Mouse (Mus musculus) hindlimb bud, embryonic 11.5 days (tissue): ENCODE data around the gene Myrfl.

ENCODE experiments used
- DNase-seq: peaks from one replicate; pipeline ENCODE4 v3.0.0-alpha.2; 2012; ENCODE audit warnings: low read depth, low spot score; ENCODE audit errors: extremely low spot score

Myrfl gene

DNA sequence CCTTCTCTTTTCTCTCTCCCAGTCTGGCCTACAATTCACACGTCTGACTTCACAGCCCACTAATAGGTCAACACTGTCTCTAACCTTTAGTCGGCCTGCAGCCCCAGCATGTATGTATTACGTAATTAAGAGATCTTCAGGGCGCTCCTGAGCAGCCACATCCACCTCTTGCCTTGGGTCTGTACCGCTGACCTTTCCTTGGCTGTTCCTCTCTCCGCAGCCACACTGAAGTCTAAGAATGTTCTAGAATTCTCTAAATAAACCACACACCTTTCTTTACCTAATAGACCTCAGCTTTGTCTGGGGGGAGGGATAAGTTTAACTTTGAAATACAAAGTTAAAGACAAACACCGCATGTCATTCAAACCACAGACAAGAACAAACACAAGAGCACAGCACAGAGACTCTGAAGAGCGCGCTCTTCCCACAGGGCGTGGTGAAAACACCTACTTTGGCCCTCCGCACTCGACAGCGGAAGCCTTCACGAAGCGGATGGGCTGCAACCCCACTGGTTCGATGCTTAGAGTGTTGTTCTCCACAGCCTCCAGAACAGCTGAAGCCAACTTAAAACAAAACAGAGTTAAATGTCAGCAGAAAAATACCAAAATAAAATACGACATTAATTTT, 17.0 kb upstream of the Myrfl start:
- no peak for DNase-seq

DNA sequence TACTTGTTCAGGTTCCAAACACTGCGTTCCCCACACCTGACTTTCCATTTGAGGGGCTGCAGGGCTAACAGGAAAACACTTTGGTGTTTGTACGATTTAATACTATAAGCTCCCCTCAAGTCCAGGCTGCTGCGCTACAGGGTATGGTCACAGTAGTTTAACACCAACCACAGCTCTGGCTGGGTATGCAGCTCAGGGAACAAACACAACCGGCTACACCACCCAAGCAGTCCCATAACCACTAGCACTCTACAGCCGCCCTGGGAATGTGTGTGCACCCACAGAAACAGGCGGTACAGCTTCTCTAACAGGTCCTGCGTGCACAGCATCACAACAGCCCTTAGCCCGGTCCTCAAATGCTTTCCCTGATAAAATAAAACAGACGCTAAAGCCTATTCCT, 16.1 kb upstream of the Myrfl start:
- no peak for DNase-seq

DNA sequence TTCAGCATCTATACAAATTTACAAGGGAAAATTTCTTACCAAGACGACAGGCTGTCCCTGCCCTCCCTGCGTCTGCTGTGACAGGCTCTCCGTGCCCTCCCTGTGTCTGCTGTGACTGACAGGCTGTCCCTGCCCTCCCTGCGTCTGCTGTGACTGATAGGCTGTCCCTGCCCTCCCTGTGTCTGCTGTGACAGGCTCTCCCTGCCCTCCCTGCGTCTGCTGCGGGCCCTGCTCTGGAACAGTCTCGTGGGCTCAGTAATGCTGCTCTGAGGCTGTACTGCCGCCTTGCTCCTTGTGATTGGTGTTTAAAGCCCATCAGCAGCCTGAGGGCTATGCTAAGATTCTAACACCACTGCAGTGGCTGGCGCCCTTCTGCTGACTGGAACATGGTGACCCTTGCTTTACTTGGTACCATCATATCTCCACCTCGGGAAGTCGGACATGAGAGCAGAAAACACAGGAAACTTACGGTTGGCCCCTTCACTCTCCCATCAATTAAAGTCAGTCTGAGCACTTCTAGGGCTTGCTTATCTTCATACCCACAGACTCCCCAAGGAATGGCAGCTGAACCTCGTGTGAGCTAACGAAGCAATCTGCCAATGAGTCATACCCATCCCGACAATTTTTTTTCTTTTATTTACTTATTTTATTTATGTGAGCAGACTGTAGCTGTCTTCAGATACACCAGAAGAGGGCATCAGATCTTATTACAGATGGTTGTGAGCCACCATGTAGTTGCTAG, 12.4 kb upstream of the Myrfl start:
- no peak for DNase-seq

DNA sequence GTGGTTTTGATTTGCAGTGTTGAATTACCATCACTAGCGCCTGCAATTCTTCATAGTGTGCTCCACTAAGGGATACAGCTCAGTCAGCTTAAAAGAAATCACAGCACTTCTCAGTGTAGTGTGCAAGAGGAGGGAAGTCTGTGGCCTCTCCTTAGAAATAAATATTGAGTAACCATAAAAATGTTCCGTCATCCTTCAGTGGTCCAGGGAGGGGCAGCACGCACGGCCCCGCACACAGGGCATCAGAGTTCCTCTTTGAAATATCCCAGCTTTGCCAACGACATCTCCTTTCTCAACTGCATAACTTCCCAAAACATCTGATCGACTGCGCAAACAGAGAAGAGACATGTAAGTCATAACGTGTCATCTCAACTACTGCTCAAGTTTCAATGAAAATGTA, 10.1 kb upstream of the Myrfl start:
- DNase-seq, result no peak

DNA sequence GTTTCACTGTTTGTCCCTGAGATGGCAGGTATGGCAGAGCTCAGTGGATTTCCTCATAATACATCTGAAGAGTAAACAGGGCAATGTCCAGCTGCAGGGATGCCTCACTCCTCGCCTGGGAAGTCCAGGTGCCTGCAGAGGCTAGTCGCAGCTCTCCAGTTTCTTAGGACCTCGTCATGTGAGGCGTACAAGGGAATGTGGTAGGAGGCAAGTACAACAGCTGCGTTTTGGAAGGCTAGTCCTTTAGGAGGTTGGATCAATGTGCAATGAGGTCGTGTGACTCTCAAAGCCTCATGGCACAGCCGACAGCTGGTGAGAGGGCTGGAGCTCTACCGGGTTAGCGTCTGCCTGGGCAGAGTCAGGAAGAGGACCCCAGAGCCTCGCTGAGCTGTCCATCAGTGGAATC, 7.8 kb upstream of the Myrfl start:
- no peak for DNase-seq

DNA sequence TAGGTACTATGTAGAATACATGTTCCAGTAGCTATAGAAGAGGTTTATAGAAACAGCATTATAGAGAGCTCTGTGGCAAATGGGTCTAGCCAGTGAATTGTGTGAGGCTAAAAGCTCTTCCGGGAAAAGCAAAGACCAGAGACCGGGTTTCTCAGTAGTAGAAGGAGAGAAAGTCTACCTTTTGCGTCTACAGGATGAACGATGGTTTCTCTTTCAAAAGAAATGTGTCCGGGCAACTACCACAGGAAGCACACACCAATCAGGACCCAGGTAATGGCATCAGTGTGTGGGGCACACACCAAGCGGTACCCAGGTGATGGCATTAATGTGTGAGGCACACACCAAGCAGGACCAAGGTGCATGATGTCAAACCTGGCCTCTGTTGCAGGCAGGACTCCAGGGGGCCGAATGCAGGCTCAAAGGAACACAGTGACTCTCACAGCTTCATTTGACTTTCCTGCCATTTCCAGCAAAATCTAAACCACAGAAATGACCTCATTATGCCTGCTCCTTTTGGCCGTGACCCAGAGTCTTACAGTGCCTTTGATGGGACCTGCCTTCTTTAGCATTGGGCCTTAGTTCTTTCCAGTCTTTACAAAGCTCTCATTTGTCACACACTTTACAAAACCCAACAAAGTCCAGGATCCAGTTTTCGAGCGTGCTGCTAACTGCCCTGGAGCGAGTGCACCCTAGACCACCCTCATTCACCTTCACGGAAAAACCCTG, 1.4 kb downstream of the Myrfl start:
- DNase-seq, result no peak

DNA sequence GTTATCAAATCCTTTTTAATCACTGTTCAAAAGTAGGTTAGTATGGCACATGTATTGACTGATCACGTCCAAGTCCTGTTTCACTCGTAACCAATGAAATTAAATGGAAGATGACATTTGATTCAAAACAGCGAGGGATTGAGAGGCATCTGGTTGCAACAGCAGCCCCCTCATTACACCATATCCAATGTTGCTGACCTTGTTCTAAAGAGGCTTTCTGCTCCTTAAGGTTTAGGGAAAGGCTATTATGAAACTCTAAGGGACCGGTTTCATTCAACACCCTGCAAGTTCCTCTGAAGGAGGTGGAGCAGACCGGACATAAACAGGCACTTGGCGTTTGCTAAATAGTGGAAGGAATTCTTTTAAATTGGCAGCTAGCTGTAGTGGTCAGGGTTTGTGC, 2.2 kb downstream of the Myrfl start:
- no peak for DNase-seq

DNA sequence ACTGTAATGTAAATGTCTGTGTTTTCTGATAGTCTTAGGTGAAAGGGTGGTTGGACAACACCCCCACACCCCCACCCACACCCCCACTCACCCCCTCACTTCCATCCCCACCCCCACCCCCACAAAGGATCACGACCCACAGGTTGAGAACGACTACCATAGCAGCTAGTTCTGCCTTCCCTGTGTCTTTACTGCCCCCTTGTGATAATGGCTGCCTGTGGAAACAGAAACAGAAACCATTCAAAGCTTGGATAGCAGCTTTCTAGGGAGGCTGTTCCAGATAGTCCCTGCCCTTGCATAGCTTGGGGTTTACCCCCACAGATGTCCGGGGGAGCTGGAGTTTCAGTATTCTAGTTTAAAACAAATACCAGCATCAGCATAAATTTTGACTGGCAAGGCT, 3.0 kb downstream of the Myrfl start:
- no peak for DNase-seq

DNA sequence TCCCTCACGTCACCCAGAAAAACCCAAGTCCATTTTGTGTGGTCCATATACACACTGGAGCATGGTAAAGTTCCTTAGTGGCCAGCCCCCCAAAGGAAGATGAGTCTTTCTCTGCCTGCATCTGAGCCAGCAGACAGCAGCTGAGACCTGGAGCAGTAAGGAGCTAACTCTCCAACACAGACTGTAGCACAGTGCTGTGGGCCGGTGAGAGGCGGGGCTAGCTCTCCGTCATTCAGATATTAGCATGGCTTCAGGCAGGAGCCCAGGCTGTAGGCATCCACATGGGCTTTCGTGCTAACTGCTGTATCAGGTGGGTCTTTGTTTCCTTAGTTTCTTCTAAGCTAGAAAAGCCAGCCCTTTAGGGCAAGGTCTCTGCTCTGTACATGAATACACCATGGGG, 6.1 kb downstream of the Myrfl start:
- no peak for DNase-seq

DNA sequence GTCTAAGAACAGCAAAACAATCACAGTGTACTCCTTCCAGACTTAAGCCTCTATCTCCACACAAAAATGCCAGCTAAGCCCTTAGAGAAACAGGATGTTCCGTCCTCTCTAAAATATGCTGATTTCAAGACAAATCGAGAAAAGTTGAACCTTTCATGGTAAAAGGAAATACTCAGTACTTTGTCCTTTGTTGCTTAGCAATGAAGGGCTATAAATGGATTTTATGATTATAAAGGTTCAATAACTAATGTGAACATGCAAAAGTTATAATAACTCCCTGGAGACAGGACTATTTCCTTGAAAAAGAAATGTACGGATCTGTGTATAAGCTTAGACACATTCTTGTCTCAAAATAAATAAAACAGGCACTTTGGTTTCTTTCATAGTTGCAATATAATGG, 12.2 kb downstream of the Myrfl start:
- no peak for DNase-seq

DNA sequence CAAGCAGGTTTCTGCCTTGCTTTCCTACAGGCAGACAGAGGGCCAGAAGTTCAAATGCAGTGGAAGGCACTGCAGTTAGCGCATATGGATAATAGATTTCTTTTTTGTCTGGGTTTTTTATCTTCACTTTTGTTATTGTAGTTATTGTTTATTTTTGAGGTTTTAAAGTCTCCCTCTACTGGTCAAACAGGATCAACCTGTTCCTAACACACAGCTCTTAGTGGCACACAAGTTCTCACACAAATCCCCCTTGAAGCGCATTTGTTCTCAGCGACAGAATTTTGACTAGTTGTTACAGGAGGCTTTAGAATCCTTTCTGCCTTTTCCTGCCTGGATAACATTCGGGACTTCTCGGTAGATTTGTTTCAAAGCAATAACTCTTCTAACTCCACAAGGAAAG, 13.2 kb downstream of the Myrfl start:
- no peak for DNase-seq

DNA sequence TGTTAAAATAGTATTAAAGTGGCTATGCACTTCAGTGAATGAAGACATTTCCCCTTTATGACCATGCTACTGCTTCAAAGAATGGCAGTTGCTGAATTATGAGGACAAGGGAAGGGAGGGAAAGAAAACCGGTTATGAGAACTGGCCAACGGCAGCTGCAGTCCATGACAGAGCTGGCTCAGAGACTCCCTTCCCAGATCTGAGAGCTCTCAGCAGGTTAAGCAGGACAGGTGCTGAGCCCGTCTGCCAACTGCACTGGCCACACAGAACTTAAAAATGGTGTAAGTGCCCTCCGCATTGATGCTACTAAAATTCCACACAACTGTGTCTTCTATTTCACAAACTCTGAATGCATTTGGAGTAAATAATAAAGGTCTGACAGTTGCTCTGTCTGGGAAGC, 19.3 kb downstream of the Myrfl start:
- no peak for DNase-seq

DNA sequence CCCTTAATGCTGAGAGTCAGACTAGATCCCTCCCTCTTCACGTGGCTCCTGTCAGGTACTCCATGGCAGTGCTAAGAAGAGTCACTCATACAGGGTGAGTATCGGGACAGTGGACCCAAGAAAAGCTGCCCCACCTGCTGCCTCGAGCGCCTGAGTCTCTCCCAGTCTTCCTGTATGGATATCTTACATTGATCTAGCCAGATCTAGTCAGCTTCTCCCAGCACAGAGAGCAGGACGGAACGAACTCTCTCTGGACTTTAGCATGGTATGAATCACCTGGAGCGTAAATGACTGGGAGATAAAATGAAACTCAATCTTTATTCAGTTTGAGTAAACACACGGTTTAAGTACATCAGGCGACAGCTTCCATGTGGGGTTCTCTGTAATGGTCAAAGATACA, 22.2 kb downstream of the Myrfl start:
- no peak for DNase-seq

DNA sequence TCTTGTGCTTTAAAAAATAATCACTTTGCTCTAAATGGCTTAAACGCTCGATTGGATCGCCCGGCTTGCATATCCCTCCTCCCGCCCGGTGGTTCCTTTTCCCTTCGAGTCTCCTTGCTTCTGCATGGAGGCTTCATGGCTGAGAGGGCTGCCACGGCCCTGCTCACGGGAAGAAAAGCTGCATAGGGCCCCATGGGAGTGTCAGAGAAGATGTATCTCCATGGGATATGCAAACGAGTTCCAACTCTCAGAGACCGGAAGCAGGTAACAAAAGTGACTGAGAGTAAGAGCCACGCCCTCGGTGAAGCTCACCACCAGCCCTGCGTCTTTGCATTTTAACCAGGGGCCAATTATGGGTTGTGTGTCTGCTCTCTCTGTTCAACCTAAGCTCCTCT, 24.7 kb downstream of the Myrfl start:
- no peak for DNase-seq

DNA sequence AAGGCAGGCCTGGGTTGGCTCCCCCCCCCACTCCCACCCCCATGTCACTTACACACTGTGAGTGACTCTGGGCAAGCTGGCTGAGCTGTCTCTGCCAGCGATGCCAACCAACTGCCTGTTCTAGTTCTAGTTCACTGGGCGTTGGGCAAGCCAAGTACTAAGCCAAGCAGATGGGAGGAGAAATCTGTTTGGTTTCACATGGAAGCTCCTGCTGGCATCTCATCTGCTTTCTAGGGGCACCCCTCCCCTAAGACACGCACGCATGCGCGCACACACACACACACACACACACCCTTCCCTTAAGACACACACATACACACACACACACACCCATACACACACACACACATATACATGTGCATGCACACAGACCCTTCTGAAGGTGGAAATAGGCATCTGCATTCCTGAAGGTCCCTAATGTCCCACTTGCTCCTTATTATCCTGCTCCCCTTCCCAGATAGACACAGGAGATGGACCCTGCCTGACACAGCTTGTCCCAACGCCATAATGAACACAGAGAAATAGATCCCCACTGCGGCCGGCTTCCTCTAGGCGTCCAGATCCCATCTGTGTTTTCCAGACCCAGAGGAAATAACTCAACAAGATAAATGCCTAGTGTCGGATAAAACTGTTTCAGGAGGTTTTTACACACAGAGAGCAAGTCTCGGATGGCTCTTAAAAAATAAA, 25.2 kb downstream of the Myrfl start:
- no peak for DNase-seq

DNA sequence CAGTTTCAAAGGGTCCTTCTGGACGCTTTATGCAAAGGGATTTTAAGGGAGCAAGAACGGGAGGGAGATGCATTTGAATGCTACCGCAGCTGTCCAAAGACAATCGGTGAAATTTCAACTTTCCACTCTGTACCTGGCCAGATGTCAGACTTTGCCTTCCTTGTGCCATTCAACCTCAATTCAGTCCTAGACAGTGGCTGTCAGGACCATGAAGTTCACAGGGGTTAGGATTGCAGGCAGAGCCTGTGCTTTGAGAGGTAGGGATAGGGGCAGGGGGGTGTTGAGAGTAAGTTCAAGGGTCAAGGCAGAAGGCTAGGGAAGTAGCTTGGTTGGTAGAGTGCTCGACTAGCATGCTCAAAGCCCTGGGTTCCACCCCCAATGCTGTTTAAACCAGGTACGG, 25.9 kb downstream of the Myrfl start:
- no peak for DNase-seq

DNA sequence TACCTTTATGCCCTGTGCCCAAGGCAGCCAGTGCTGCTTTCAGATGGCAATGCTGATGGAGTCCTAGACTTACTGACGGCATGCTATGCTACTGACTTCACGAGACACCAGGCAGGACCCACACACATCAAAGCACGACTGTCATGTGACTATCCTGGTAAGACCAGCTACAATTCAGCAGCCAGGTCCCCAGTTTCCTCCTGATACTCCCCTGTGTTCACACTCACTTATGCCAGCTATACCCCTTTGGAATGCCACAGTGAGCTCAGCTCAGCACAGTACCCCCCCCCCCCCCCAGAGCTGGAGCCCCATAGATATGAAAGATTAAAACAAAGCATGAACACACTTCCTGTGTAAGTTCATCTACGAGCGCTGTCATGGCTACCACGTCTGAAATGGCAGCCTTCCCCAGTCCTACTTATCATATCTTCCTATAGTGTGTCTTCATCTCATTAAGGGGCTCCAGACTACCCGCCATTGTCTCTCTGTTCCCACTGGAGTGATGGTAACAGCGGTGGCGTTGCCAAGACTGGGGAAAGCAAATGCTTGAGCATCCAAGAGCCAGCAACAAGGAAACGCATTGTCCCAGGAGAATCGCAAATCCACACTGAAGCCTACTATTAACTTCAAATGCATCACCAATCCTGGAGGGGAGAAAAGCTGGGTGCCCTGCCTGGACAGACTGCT, 43.4 kb downstream of the Myrfl start:
- DNase-seq, result no peak

DNA sequence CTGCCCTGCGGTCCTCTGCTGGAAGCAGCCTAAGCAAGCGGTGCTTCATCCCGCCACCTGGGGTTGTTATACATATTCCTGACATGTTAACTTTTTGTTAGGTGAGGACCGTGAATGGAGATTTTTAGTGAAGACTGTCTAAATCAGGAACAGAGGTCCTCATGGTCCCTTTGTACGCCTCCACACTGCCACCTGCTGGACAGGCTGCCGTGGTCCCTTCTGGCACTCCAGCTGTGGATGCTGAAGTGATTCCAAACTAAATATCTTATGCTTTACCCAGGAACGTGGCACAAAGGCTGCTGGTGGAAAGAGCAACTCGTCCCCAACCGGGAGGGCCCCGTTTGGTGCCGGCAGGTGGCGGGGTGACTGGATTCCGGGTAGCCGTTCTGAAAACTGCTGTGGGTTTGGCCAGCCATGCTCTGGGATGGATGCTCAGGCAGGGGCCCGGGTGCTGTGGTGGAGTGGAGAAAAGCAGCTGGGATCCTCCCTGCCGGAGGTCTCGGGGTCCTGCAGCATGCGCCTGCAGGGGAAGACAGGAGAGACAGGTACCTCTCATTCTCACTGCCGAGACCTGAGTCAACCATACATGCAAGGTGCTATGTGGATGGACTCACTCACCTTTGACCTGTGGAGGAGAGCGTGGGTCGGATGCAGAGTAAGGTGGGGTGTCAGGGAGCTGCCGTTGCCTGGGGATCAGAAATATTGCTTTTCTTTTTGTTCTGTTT, 47.8 kb downstream of the Myrfl start:
- peak; percentile 71 for DNase-seq

DNA sequence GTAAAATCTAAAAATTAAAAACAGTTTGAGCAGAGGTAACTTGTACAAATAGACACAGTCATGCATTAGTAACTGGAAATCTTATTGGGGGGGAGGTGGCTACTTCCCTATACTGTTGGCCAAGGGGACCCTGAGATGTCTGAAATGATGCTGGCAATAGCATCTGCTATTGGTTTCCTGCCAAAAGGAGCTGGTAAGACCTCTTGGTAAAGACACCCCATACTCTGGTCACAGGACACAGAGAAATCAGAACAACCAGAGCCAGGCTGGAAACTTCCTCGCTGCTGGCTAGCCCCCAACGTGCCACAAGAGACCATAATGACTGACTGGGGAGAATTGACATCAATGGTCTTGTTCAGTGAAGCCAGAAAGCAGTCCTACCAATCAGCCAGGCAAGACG, 55.2 kb downstream of the Myrfl start:
- no peak for DNase-seq

DNA sequence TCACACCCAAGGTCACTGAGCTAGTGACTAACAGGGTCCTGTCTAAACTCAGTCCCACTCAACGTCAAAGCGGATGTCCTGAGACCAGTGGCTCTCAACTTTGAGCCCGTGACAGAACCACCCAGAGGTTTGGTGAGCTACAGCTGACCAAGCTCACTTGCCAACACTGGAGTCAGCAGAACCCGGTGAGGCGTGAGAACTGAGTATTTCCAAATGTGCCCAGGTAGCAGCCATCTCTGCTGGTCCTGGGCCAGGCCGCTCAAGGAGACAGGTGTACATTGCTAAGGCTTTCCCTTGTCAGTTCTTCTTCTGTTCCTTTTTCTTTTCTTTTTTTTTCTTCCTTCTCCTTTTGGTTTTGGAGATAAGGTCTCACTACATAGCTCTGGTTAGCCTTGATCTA, 66.0 kb downstream of the Myrfl start:
- no peak for DNase-seq

DNA sequence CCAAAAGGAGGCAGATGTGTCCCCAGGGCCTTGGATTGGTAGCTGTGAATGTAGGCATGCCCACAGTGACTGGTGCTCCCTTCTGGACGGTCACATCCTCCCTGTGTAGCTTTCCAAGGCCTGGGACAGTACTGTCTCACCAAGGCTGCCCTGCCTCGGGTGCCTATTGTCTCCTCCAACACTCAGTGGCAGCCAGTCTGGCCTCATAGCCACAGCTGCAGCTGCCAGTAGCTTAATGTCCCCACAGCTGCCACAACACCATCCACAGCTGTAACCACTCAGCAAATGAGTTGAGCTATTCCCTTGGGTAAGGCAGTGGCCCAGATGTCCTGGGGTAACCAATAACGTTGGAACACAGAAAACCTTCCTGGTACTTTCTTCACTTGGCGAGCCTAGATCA, 68.6 kb downstream of the Myrfl start:
- no peak for DNase-seq
